Mouse (Mus musculus) testis, adult 2 months (tissue): ENCODE measurements at regions not wholly inside any gene's neighbourhood (a gene's known extent, or its start where the extent isn't known, plus 50 kb on each side); places are given as distances from the start of the nearest gene placed in this dataset.

ENCODE experiments used
- H3K27ac ChIP-seq: fragments of 200-500 bp; 2 replicates; pipeline ENCODE4 v1.5.1; 2012; ENCODE audit warnings: low read depth, low read length; ENCODE audit not compliant: control insufficient read depth, insufficient read depth
- H3K27me3 ChIP-seq: fragments of 200-500 bp; 2 replicates; pipeline ENCODE4 v1.6.1; 2012; ENCODE audit warnings: mild to moderate bottlenecking, low read length, moderate library complexity; ENCODE audit not compliant: control insufficient read depth, insufficient read depth
- H3K36me3 ChIP-seq: fragments of 200-500 bp; 2 replicates; pipeline ENCODE4 v1.6.1; 2012; ENCODE audit warnings: mild to moderate bottlenecking, low read length; ENCODE audit not compliant: control insufficient read depth, insufficient read depth
- H3K4me1 ChIP-seq: fragments of 200-500 bp; 2 replicates; pipeline ENCODE4 v1.6.1; 2012; ENCODE audit warnings: low read length; ENCODE audit not compliant: control insufficient read depth, insufficient read depth
- H3K4me3 ChIP-seq: fragments of 200-500 bp; 2 replicates; pipeline ENCODE4 v1.5.1; 2012; ENCODE audit warnings: low read depth, mild to moderate bottlenecking, low read length, moderate library complexity, mixed read lengths; ENCODE audit not compliant: control insufficient read depth
- CTCF ChIP-seq: fragments of 200-500 bp; IDR thresholded peaks from 2 replicates; pipeline ENCODE4 v1.5.1; 2012; ENCODE audit warnings: low read depth, mild to moderate bottlenecking, inconsistent platforms, low read length, moderate library complexity; ENCODE audit not compliant: control insufficient read depth, insufficient read depth, insufficient replicate concordance
- POLR2A ChIP-seq: fragments of 200-500 bp; IDR thresholded peaks from 2 replicates; pipeline ENCODE4 v1.6.1; 2012; ENCODE audit warnings: low read depth, mild to moderate bottlenecking, inconsistent platforms, low read length, moderate library complexity; ENCODE audit not compliant: control insufficient read depth

DNA sequence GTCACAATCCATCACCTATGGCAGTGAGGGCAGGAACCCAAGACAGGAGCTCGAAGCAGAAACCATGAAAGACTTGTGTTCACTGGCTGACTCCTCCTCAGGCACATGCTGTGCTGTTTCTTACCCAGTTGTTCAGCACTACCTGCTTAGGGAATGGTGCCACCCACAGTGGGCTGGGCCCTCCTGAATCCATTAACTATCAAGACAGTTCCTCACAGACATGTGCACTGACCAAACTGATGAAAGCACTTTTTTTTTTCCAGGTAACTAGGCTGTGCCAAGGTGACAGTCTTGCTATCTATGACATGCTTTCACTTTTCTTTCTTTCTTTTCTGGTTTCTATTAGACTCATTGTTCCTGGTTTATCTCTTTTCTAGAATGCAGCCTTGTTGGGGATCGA, 162.1 kb upstream of the Ctnnb1 start:
- Histone ChIP-seq H3K4me1 (peaks cover 3% of the 10 kb centered on the region), H3K36me3 (no peaks in the 10 kb centered on the region), H3K27ac (no peak overlapping the region), H3K27me3 (no peaks in the 10 kb centered on the region), H3K4me3 (no peak overlapping the region)
- TF ChIP-seq POLR2A = no peak
- TF ChIP-seq CTCF = no peak

DNA sequence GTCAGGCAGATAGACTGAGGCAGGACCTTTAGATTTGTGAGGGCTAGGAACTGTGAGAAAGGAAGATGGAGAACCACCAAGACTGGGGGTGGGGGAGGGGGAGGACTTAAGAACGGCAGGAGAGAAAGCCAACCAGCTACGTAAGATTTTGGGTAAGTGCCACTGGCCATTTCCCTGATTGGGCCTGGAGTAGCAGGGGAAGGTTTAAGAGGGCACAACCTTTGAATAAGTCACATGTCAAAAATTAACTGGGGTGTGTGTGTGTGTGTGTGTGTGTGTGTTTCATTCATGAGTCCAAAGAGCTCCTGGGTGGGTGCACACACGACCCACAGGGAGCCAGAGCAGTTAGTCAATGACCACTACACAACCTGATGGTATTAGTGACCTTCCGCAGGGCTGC, 161.6 kb upstream of the Ctnnb1 start:
- Histone ChIP-seq H3K4me3 (no peak overlapping the region), H3K27me3 (no peaks in the 10 kb centered on the region), H3K4me1 (peaks cover 3% of the 10 kb centered on the region), H3K36me3 (no peaks in the 10 kb centered on the region), H3K27ac (no peak overlapping the region)
- no peak for TF ChIP-seq POLR2A

DNA sequence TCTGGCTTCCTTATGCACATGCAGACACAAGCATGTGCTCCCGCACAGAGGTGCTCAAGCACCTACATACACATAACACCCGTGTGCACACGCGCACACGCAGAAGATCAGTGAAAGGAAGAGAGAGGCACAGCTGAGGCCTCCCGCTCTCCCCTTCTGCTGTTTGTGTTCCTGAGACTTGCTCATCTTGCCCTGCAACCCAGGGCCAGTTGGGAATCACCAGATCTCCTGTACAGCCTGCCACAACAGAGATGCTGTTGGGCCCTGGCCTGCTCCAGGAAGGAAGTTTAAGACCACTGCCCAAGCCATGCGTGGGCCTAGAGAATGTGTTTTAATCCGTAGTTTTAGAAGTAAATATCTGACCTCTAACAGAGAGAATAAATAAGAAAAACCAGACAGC, 160.0 kb upstream of the Ctnnb1 start:
- TF ChIP-seq POLR2A = no peak
- no peak for TF ChIP-seq CTCF
- Histone ChIP-seq H3K4me3 (no peak overlapping the region), H3K4me1 (peaks cover 3% of the 10 kb centered on the region), H3K27ac (no peak overlapping the region), H3K27me3 (no peaks in the 10 kb centered on the region), H3K36me3 (no peaks in the 10 kb centered on the region)

DNA sequence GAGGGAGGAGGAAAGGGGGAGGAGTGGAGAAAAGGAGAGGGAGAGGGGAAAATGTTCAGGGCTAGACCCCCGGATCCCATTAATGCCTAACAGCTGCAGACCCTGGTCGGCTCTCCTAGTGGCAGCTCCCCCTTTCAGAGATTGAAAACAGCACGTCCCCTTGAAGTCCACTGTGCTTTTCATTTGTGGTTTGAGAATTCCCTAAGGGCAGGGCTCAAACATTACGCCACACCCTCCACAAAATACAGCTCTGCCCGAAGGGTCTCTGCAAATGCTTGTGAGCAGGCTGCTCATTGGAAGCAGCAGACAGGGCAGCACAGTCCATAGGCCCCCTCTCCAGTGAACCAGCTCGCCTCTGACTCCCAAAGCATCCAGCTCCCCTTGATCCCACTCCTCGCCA, 159.3 kb upstream of the Ctnnb1 start:
- Histone ChIP-seq H3K36me3 (no peaks in the 10 kb centered on the region), H3K27ac (no peak overlapping the region), H3K4me3 (no peak overlapping the region), H3K27me3 (no peaks in the 10 kb centered on the region), H3K4me1 (peaks cover 3% of the 10 kb centered on the region)
- TF ChIP-seq POLR2A (no peak), CTCF (no peak)

DNA sequence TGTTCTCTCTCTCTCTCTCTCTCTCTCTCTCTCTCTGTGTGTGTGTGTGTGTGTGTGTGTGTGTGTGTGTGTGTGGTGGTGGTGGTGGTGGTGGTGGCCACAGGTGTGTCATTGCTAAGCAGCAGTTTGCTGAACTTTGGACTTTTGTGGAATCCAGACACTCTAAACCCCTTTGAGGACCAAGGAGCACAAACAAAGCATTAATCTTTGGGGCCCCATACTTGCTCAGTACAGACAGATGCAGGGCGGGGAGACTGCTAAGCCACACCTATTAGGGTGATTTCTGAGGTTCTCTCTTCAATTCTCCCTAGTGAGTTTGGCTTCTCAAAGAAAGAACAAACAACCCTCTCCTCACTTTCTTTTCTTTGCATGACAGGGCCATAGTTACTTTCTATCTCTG, 158.1 kb upstream of the Ctnnb1 start:
- Histone ChIP-seq H3K27me3 (no peaks in the 10 kb centered on the region), H3K27ac (no peak overlapping the region), H3K36me3 (no peaks in the 10 kb centered on the region), H3K4me1 (no peaks in the 10 kb centered on the region), H3K4me3 (no peak overlapping the region)
- TF ChIP-seq POLR2A (no peak), CTCF (no peak)

DNA sequence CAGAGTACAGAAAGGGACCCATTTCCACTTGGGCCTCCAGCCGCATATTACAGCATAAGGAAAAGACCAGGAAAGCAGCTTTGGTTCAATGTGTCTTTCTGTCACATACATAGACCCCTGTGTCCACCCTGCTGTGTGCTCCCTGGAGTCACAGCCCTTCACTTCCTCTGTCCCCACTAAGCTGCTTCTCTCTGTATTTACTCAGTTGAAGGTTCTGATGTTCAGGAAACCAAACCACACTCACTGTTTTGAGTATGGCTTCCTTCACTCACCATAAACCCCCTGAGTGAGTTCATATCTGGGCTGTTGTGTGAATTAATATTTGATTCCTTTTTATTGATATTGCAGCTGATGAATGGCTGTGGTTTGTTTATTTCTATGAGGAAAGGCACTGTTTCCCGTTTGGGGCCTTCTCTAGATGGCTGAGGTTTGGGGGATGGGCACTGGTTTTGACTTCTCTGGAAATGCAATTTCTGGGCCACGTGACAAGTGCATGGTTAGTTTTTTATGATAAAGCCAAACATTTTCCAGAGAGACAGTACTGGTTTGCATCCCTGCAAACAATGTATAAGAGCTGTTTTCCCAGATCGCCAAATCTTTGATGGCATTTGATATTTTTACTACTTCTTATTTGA, 157.0 kb upstream of the Ctnnb1 start:
- no peaks in the 10 kb centered on the region for H3K4me1 ChIP-seq
- no peak overlapping the region for H3K4me3 ChIP-seq
- no peaks in the 10 kb centered on the region for H3K36me3 ChIP-seq
- no peak overlapping the region for H3K27ac ChIP-seq
- no peaks in the 10 kb centered on the region for H3K27me3 ChIP-seq
- TF ChIP-seq CTCF (no peak), POLR2A (no peak)

DNA sequence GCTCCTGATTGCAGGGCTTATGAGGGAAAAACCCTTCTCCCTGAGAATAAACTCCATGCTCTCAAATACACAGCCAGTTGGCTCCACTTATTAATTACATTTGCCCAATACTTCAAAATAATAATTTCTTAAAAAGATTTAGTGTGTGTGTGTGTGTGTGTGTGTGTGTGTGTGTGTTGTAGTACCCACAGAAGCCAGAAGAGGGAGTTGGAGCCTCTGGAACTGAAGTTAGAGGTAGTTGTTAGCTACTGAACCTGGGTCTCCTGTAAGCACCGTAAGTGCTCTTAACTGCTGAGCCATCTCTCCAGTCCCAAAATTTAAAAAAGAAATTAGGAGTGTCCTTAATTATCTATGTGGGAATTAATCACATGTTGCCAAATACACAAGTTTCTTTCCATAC, 154.8 kb upstream of the Ctnnb1 start:
- Histone ChIP-seq H3K36me3 (no peaks in the 10 kb centered on the region), H3K27me3 (no peaks in the 10 kb centered on the region), H3K27ac (no peak overlapping the region), H3K4me1 (no peaks in the 10 kb centered on the region), H3K4me3 (no peak overlapping the region)
- TF ChIP-seq CTCF (no peak), POLR2A (no peak)

DNA sequence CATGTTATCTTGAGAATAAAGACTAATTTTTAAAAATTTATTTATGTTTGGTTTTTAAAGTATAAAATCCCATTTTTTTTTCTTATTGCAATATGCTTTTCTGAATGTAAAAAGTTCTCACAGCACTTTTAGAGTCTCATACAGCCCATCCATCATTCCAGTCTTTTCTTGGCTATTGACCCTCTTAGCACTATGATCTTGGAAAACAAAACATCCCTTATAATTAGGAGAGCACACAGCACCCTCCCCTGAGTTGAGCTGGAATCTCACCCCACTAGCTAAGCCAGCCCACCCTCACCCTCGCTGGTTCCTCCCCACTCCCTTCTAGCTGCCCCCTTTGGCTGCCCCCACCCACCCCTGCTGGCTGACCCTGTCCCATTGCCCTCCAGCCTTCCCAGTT, 154.2 kb upstream of the Ctnnb1 start:
- no peaks in the 10 kb centered on the region for H3K4me1 ChIP-seq

More for the DNA sequence above, 154.2 kb upstream of the Ctnnb1 start:
- Histone ChIP-seq H3K27ac (no peak overlapping the region), H3K36me3 (no peaks in the 10 kb centered on the region), H3K27me3 (no peaks in the 10 kb centered on the region), H3K4me3 (no peak overlapping the region)
- no peak for TF ChIP-seq POLR2A
- no peak for TF ChIP-seq CTCF
